Mouse (Mus musculus) A20 (cell line): Measurements from ENCODE around the gene Poc1b.

Source experiments
- DNase-seq: peaks from one replicate; pipeline ENCODE4 v3.0.0-alpha.2; 2011; ENCODE audit warnings: low read depth, low spot score

The Poc1b gene

GRCm38 (mm10) chr10:99106703-99107631 is at the start of gene Poc1b:
Gene Poc1b (plus strand): TSS chr10:99107036.
- peak; percentile 95 for DNase-seq

DNA sequence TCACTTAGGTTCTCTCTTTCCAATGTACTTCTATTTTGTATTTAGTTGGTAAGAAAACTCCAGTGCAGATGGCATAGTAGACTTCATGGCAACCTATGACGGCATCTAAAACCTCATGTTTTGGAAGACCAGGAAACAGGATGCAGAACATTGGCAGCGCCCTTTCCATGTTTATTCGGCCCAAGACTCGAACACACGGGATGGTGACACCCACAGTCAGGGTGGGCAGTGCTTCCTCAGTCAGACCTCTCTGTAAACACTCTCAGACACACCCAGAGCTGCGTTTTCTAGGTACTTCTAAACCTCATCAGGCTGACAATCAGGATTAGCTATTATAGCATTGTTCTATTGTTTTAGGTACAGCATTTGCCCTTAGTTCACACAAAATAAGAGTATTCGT is 46.2 kb upstream of the Poc1b start:
- DNase-seq, result no peak

GRCm38 (mm10) chr10:99061418-99061817 is 45.4 kb upstream of the Poc1b start:
- no peak for DNase-seq

DNA sequence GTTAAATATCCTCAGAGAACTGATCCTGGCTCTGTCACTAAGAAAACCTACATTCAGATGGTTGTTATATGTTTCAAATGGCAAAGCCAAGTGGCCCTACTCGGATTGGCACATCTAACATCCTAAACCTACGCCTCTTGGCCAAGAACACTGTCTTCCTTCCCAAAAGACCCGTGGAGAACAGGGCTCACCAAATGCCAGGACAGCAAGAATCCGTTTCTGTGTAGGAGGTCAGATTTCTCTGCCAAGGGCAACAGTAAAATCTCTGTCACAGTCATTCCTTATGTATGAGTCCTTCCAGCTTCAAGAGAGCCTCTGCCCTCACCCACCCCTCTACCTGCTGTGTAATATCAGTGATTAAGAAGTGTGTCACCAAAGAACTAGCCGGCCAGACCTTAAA is 44.3 kb upstream of the Poc1b start:
- no peak for DNase-seq

- DNase-seq, result peak; percentile 85
Observed at GRCm38 (mm10) chr10:99076113-99076895, 30.5 kb upstream of the Poc1b start.

- no peak for DNase-seq
Observed at GRCm38 (mm10) chr10:99078621-99079020, 28.2 kb upstream of the Poc1b start.

DNA sequence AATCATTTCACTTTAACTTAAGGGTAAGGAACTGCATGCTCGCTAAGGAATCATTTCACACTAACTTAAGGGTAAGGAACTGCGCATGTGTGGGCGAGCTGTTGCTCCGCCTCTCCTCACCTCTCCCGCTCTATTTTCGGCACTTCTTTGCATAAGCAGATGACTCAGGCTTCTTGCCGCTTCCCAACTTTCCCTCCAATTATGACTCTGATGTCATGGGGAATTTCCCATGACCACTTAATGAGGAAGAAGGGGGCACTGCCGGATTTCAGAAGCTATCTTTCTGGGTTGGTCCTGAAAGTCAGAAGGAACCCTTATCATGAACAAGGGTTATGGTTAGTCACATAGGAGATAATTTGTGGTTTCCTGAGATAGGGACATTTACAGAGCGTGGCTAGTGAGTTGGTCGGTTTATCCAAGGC is 25.3 kb upstream of the Poc1b start:
- DNase-seq, result no peak

- DNase-seq, result no peak
Observed at GRCm38 (mm10) chr10:99083431-99084003, 23.3 kb upstream of the Poc1b start.

- peak; percentile 84 for DNase-seq
Observed at GRCm38 (mm10) chr10:99084397-99085239, 22.2 kb upstream of the Poc1b start.

DNA sequence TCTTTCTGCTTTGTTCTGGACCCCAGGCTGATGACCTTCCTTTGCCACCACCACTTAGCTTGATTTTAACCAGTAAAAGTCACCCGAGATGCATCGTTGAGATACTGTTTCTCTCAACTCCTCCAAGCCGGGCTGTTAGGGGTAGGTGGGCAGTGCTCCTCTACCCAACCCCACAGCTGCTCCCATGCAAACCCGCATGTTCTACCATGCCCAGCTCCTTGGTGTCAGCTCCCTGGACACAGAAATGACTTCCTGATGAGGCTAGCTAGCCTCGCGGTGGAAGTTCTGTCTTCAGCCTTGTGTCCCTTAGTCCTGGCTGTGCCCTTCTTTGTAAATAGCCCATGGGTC is 21.6 kb upstream of the Poc1b start:
- DNase-seq, result no peak

DNA sequence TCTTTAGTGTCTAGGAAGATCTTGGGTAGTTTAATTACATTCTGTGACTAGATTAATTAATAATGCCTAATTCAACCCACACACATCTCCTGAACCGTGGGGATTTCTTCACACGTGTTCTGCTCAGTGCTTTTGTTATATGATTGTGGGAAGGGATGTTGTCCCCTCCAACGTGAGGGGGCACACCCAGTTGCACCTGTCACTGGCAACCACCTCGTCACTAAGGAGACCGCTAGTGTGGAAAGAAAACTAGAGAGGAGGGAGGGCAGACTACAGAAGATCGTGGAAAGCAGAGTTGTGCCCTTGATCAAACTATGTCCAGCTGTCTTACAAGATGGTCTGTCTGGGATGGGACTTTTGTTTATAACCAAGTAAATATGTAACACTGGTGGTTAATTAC is 20.8 kb upstream of the Poc1b start:
- no peak for DNase-seq

DNA sequence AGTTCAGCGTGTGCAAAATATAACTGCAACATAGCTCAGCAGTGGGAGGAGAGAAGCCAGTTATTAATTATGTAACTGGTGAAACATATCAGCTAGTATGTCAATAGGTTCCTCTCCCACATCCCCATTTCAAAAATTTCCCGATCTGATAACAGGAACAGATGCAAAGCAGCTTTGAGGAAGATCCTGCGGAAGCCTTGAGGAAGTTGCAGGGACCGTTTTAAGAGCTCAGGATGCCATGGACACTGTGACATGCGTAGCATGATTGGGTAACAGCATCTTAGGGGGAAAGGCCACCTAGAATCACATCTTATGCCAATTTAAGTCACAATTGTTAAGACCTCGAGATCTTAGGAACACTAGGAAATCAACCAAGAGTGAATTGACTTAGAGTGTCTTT is 16.9 kb upstream of the Poc1b start:
- no peak for DNase-seq

DNA sequence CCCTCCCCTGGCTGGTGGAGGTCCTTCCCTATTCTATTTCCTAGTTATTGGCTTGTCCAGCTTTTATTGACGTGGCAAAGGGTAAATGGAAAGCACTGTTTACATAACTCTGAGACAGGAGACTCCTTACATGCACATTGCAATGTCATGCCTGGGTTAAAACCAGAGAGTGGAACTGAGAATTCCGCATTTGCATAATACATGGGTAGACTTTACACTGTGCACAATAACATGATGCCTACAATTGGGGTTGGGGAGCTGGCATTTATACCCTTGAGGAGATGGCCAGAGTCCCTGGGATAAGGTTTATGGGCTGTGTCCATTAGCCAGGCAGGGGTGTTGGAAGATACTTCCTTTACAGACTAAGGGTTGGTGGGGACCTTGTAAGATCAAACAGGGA is 13.5 kb upstream of the Poc1b start:
- no peak for DNase-seq

- DNase-seq, result no peak
Observed at GRCm38 (mm10) chr10:99095114-99095513, 11.7 kb upstream of the Poc1b start.

DNA sequence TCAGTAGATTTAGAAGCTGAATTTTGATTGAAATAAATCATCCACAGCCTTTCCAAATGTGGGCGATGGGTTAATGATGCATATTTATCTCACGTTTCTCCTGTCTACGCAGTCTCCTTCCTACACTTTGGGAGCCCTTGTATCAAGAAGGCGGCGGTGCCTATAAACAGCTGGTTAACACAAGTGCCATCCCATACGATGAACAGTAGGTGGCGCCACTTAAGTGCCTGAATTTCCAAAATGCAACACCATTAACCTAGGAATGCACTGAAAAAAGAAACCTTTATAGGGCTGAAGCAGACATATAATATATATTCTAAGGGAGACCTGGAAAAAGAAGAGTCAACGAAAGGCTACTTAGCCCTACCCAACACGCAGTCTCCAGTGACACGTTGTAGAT is 9.5 kb upstream of the Poc1b start:
- peak; percentile 48 for DNase-seq

DNA sequence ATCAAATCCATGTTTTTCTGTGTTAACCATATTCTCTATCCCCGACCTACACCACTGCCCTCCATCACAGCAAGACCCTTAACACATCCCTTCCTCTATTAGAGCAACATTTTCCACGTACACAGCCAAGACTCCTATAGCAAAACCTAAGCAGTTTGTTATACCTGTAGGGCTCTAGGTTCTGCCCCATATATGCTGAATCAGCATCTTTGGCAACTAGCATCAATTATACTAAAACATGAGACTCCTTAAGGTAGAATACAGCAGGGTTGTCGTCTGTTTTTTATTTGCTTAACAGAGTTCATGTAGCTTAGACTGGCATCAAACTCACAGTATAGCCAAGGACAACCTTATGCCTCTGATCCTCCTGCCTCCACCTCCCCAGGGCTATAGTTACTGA is 1.3 kb upstream of the Poc1b start:
- DNase-seq, result peak; percentile 21

DNA sequence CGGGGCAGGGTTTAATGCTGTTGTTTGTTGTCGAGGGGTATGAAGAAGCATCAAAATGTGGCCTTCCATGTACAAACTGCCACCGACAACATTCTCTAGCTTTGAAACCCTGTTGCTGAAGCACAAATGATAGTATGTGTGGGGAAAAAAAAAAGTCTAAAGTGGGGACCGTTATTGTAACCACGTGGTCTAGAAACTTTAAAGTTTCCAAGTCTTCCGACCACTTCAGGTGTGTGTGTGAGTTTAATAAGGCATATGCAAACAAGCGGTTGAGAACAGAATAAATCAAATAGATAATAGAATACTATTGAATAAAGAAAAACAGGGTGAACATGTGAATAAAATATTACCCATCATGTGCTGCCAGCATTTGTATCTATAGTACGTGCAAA is 529 bp upstream of the Poc1b start:
- no peak for DNase-seq

- peak; percentile 91 for DNase-seq
Observed at GRCm38 (mm10) chr10:99107964-99108363, 1.1 kb downstream of the Poc1b start, which contains the start of gene Galnt4. Gene Galnt4 (plus strand): TSS chr10:99108159.

DNA sequence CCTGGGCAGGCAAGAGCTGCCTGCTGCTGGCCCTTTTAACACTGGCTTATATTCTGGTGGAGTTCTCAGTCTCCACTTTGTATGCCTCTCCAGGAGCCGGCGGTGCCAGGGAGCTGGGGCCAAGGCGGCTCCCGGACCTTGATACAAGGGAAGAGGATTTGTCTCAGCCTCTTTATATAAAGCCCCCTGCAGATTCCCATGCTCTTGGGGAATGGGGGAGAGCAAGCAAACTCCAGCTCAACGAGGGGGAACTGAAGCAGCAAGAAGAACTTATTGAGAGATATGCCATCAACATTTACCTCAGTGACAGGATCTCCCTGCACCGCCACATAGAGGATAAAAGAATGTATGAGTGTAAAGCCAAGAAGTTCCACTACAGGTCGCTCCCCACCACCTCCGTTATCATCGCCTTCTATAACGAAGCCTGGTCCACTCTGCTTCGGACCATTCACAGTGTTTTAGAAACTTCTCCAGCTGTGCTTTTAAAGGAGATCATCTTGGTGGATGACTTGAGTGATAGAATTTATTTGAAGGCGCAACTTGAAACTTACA is 1.7 kb downstream of the Poc1b start:
- no peak for DNase-seq

DNA sequence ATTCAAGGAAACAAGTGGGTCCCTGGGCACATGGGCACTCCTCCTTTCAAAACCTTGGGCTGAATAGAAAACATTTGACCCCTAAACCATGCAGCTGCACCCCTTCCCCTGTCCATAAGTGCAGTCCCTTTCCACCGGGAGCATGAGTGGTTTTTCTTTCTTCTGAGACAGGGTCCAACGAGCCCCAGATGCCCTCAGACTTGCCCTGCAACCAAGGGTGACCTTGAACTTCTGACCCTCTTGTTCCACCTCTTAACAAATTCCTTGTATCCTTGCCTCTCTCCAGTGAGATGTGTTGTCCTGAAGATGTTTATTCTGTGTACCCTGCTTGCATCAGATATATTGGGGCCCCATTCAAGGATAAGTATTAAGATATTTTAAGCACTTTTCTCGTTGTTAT is 6.7 kb downstream of the Poc1b start:
- DNase-seq, result no peak

- no peak for DNase-seq
Observed at GRCm38 (mm10) chr10:99114295-99114694, 7.5 kb downstream of the Poc1b start.
